Comparison of ENCODE assay signal across 10 mouse cellular contexts in the genomic region with DNA sequence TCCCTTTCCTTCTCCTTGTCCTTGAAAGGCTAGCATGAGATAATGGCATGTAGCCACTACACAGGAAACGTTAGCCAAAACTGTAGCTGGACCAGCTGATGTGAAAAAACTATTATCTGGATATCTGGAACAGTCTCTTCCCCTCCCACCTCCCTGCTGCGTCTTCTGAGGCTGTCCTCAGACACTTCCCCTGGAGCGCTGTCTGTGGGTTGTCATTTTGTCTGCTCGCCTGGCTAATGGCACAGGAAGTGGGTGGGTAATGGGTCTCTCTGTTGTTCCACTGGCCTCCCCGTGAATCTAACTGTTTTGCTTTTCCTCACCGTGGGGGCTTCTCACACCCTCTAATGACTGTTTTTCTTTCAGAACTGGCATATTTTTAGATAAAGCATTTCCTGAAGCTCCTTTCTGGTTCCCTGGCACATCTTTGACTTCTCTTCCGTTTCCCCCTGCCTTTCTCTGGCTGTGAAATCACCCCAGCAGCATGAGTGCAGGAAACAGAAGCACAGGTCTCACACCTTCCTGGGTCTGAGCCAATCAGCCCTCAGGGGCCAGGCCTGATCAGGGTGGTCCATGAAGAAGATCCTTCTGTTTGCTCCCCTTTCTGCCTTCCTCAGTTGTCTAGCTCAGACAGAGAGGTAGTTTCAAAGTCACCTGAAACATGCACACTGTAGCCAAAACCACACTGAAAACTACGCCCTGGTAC.
A peak's percentile ranks its signal among the peaks of the same experiment; 100 is the strongest.
DNase-seq lines count a peak whose midpoint lies in the region; ATAC-seq lines count a peak whose summit lies in the region.
"Had no signal": no experiment of that assay in that cellular context is flagged by ENCODE, and none has a peak within 500 bp of the region (broad histone marks: within the 10 kb centered on the region; RNA-seq: fewer than 3 reads in every experiment).

No protein-coding gene starts in this region.

- peak; percentile 61 to 75 for DNase-seq in adrenal gland, adult (ENCODE audit: inconsistent age in 2 of 2, low spot score in 1 of 2)
- no peak for DNase-seq in adrenal gland, postnatal 10 days
- DNase-seq in adrenal gland, postnatal 36 days: peak; percentile 25 to 52
- peak; percentile 39 to 47 for DNase-seq in heart, postnatal 36 days
- DNase-seq in spleen, postnatal 4 days (ENCODE audit: low spot score in 2 of 2): peak; percentile 30 to 71
- no peak for DNase-seq in cerebellum, adult 18-20 months
- no peak for DNase-seq in MN1 (ENCODE audit: low spot score)

- peaks cover 68% of the 10 kb centered on the region for H3K4me1 ChIP-seq in liver, embryonic 12.5 days

- H3K27ac ChIP-seq in liver, embryonic 12.5 days: peak overlapping the region; percentile 83
- H3K27ac ChIP-seq: embryonic facial prominence, embryonic 15.5 days; limb, embryonic 15.5 days had no signal

- no peaks in the 10 kb centered on the region for H3K36me3 ChIP-seq in liver, embryonic 12.5 days
- H3K36me3 ChIP-seq: embryonic facial prominence, embryonic 15.5 days; limb, embryonic 15.5 days had no signal

- intact Hi-C loops in heart, postnatal 36 days (cut with DNase I): loop anchor here (2.0 to 5.0 kb wide), 2 partner anchors 21 to 44 kb away; no protein-coding TSS in a partner anchor

- 18% methylated on average over 8 of the region's 8 CpGs for WGBS in liver, embryonic 12.5 days (ENCODE audit: insufficient replicate concordance)

- H3K27me3 ChIP-seq in liver, embryonic 12.5 days (replicated peaks): no peaks in the 10 kb centered on the region
- H3K27me3 ChIP-seq: embryonic facial prominence, embryonic 15.5 days; limb, embryonic 15.5 days had no signal

- ATAC-seq in liver, embryonic 12.5 days: peak; percentile 46; the same call in 1 of the 2 replicates

- peak overlapping the region; percentile 27; the same call in 1 of the 2 replicates for H3K4me2 ChIP-seq in liver, embryonic 12.5 days
- H3K4me2 ChIP-seq: embryonic facial prominence, embryonic 15.5 days; limb, embryonic 15.5 days had no signal

- no peak overlapping the region for H3K4me3 ChIP-seq in liver, embryonic 12.5 days
- H3K4me3 ChIP-seq: embryonic facial prominence, embryonic 15.5 days; limb, embryonic 15.5 days had no signal

- H3K9ac ChIP-seq in liver, embryonic 12.5 days: peak overlapping the region; percentile 49
- H3K9ac ChIP-seq: embryonic facial prominence, embryonic 15.5 days; limb, embryonic 15.5 days had no signal

- 0 out of 2 replicates have a peak, but pooled peaks cover 1% of the 10 kb centered on the region for H3K9me3 ChIP-seq in liver, embryonic 12.5 days (replicated peaks)
- H3K9me3 ChIP-seq: embryonic facial prominence, embryonic 15.5 days; limb, embryonic 15.5 days had no signal

Comparison
In these comparisons a context has a peak if more than half of its experiments do, and no peak if none do; other contexts are left out.
1. DNase-seq: peak in adrenal gland, adult (2 of 2), adrenal gland, postnatal 36 days (2 of 2), heart, postnatal 36 days (2 of 2) and spleen, postnatal 4 days (2 of 2); none in adrenal gland, postnatal 10 days (single experiment), cerebellum, adult 18-20 months (0 of 2) and MN1 (single experiment).